Mouse (Mus musculus) neural tube, embryonic 12.5 days (tissue): ENCODE data around the gene Mdp1. TPM values are rescaled to one million over a fixed set of nuclear protein-coding genes. Genes with fewer than 3 reads are reported as not detected.
A peak's percentile ranks its signal among the peaks of the same experiment; 100 is the strongest.

ENCODE experiments used
- ATAC-seq: fragments of 200-750 bp; cut with Nextera tagmentation; 2 replicates; pipeline ENCODE4 v1.8.0; 2017; ENCODE audit warnings: low read depth, mild to moderate bottlenecking, moderate TSS enrichment, moderate library complexity; ENCODE audit not compliant: low FRiP score
- H3K27ac ChIP-seq: fragments of 300-500 bp; sonication (generic); 2 replicates; pipeline ENCODE4 v1.5.1; 2016
- H3K27me3 ChIP-seq: fragments of 300-500 bp; sonication (generic); replicated peaks from 2 replicates; pipeline ENCODE4 v1.6.1; 2016; ENCODE audit warnings: mild to moderate bottlenecking
- H3K36me3 ChIP-seq: fragments of 300-500 bp; sonication (generic); 2 replicates; pipeline ENCODE4 v1.6.1; 2016; ENCODE audit warnings: mild to moderate bottlenecking
- H3K4me1 ChIP-seq: fragments of 300-500 bp; sonication (generic); 2 replicates; pipeline ENCODE4 v1.6.1; 2016
- H3K4me2 ChIP-seq: fragments of 300-500 bp; sonication (generic); replicated peaks from 2 replicates; pipeline ENCODE4 v1.6.1; 2016; ENCODE audit warnings: mild to moderate bottlenecking
- H3K4me3 ChIP-seq: fragments of 300-500 bp; sonication (generic); 2 replicates; pipeline ENCODE4 v1.5.1; 2016
- H3K9ac ChIP-seq: fragments of 300-500 bp; sonication (generic); 2 replicates; pipeline ENCODE4 v1.6.1; 2016; ENCODE audit warnings: mild to moderate bottlenecking
- H3K9me3 ChIP-seq: fragments of 300-500 bp; sonication (generic); 2 replicates; pipeline ENCODE4 v1.6.1; 2016; ENCODE audit warnings: mild to moderate bottlenecking
- WGBS: fragments of 180-500 bp; shearing (Covaris S2); methylation state at CpG from one replicate; pipeline ENCODE4 v1.1.7; 2016; 5-methylcytosine and 5-hydroxymethylcytosine counted together
- polyA plus RNA-seq: library from polyadenylated mRNA; unstranded; fragments of >200 nt; fragmentation: Nextera tagmentation; extraction: Ambion mirVana; gene quantifications from 2 replicates; pipeline ENCODE4 v1.2.1, GENCODE M21; 2016

Mdp1 gene
- polyA plus RNA-seq, 1 experiment from 2014 or later: 71.0 TPM

GRCm38 (mm10) chr14:55671833-55672740 is 11.8 kb upstream of the Mdp1 start, which contains the start of the genes Gmpr2 and Nedd8:
TSS of gene Gmpr2 (plus strand) at chr14:55671941.
TSS of gene Nedd8 (minus strand) at chr14:55672124.
- peak within 1 kb of the TSS; percentile 72; the same call in 1 of the 2 replicates for H3K27ac ChIP-seq
- ATAC-seq: peak; percentile 97
- peak within 1 kb of the TSS; percentile 96 for H3K4me2 ChIP-seq
- peaks cover 15% of the 10 kb centered on the region for H3K4me1 ChIP-seq
- 1% methylated on average over 38 of the region's 38 CpGs for WGBS
- no peaks in the 10 kb centered on the region for H3K9me3 ChIP-seq
- H3K27me3 ChIP-seq: no peaks in the 10 kb centered on the region
- peak within 1 kb of the TSS; percentile 74 for H3K4me3 ChIP-seq
- peak within 1 kb of the TSS; percentile 80 for H3K9ac ChIP-seq
- peaks cover 17% of the 10 kb centered on the region for H3K36me3 ChIP-seq

DNA sequence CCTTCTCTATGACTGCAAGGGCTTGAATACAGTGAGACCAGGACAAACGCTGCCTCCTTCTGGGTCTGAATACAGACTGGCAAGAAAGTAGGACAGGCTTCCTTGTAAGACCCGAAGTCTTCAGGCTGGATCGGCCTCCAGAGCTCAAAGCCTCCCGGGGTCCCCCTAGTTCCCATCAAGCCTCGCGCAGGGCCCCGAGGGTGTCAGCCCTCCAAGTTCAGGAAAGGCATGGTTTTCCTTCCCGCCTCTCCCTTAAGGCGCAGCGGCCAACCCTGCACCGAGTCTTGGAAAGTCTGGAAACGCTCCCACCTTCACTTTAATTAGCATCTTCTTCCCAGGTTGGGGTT is 11.2 kb upstream of the Mdp1 start:
- no peaks in the 10 kb centered on the region for H3K27me3 ChIP-seq
- WGBS: under 1% methylated on average over 12 of the region's 12 CpGs
- ATAC-seq: peak; percentile 61
- peak overlapping the region; percentile 96 for H3K4me2 ChIP-seq
- H3K9ac ChIP-seq: peak overlapping the region; percentile 80
- H3K27ac ChIP-seq: peak overlapping the region; percentile 72; the same call in 1 of the 2 replicates
- H3K36me3 ChIP-seq: peaks cover 14% of the 10 kb centered on the region
- no peaks in the 10 kb centered on the region for H3K9me3 ChIP-seq
- H3K4me3 ChIP-seq: peak overlapping the region; percentile 74
- H3K4me1 ChIP-seq: peaks cover 15% of the 10 kb centered on the region

DNA sequence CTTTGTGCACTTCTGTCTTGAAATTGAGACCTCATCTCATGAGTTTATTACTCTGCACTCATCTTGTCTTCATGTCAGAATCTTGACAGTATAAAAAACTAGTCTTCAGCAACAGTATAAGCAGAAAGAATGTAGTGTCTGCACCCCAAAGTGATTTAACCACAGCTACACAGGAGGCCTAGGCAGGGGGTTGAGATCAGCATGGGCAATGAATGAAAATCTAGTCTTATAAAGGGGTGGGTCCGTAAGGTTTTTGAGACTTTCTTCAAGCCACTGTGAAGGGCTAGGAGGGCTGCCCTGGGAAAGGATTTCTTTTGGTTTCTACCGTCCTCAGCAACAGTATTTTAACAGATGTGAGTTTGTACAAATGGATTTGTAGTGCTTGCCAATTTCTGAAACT is 328 bp upstream of the Mdp1 start:
- H3K9ac ChIP-seq: no peak overlapping the region
- peak overlapping the region; percentile 61 for H3K4me2 ChIP-seq
- ATAC-seq: no peak
- H3K27ac ChIP-seq: no peak overlapping the region
- 51% methylated on average over 2 of the region's 2 CpGs for WGBS
- H3K4me1 ChIP-seq: no peaks in the 10 kb centered on the region; the same call in 1 of the 2 replicates
- peaks cover 28% of the 10 kb centered on the region for H3K36me3 ChIP-seq
- H3K9me3 ChIP-seq: no peaks in the 10 kb centered on the region
- H3K27me3 ChIP-seq: no peaks in the 10 kb centered on the region
- no peak overlapping the region for H3K4me3 ChIP-seq

DNA sequence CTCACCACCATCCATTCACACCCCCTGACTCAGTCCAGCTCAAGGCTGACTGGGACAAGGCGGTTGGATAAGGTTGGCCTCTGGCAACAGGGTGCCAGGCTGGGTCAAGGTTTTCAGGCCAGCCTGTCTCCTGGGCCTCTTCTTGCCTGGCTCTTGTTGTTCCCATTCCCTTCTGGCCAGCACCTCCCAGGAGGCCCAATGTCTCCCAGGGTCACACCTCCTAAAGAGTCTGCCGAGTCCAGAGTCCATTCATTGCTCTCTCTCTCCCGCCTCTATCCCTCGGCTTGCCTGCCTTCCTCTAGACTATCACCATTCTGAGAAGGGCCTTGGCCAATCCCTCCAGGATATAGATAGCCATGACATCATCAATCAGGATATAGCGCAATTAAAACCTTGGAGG is 2.3 kb downstream of the Mdp1 start:
- H3K9ac ChIP-seq: no peak overlapping the region
- no peak overlapping the region for H3K4me2 ChIP-seq
- peaks cover 18% of the 10 kb centered on the region for H3K36me3 ChIP-seq
- H3K27me3 ChIP-seq: no peaks in the 10 kb centered on the region
- no peak for ATAC-seq
- H3K4me1 ChIP-seq: no peaks in the 10 kb centered on the region; the same call in 1 of the 2 replicates
- WGBS: 92% methylated on average over 5 of the region's 5 CpGs
- H3K27ac ChIP-seq: no peak overlapping the region
- no peak overlapping the region for H3K4me3 ChIP-seq
- no peaks in the 10 kb centered on the region for H3K9me3 ChIP-seq

DNA sequence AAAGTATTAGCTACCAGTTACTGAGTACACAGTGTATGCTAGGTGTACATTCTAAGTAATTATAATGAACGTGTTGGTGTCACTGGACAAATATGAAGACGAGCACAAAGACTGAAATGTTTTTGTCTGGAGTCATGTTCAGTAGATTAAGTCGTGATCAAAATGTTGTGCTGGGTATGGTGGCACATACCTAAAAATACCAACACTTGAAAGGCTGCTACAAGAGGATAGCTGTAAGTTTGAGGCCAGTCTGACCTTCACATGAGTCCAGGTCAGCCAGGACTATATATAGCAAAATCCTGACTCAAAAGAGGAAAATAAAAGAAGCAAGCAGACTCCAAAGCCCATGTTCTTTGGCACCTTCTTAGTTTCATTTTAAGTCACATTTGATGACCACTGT is 3.4 kb downstream of the Mdp1 start:
- 90% methylated on average over 3 of the region's 3 CpGs for WGBS
- Histone ChIP-seq H3K9ac (no peak overlapping the region), H3K4me2 (no peak overlapping the region), H3K4me1 (no peaks in the 10 kb centered on the region; the same call in 1 of the 2 replicates), H3K4me3 (no peak overlapping the region), H3K27ac (no peak overlapping the region), H3K36me3 (peaks cover 13% of the 10 kb centered on the region), H3K9me3 (no peaks in the 10 kb centered on the region), H3K27me3 (no peaks in the 10 kb centered on the region)
- no peak for ATAC-seq

DNA sequence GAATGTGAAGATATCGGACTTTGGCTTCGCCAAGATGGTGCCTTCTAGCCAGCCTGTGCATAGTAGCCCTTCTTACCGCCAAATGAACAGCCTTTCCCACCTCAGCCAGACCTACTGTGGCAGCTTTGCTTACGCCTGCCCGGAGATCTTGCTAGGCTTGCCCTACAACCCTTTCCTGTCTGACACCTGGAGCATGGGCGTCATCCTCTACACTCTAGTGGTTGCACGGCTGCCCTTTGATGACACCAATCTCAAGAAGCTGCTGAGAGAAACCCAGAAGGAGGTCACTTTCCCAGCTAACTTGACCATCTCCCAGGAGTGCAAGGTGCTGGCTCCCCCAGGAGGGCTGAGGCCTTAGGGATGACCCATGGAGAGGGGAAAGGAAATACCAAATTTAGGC is 8.8 kb downstream of the Mdp1 start:
- H3K9ac ChIP-seq: no peak overlapping the region
- 0 out of 2 replicates have a peak, but pooled peaks cover 3% of the 10 kb centered on the region for H3K36me3 ChIP-seq
- H3K4me2 ChIP-seq: no peak overlapping the region
- no peaks in the 10 kb centered on the region for H3K4me1 ChIP-seq
- no peaks in the 10 kb centered on the region for H3K9me3 ChIP-seq
- H3K27ac ChIP-seq: no peak overlapping the region
- no peaks in the 10 kb centered on the region for H3K27me3 ChIP-seq
- H3K4me3 ChIP-seq: no peak overlapping the region
- WGBS: 90% methylated on average over 7 of the region's 7 CpGs
- no peak for ATAC-seq

DNA sequence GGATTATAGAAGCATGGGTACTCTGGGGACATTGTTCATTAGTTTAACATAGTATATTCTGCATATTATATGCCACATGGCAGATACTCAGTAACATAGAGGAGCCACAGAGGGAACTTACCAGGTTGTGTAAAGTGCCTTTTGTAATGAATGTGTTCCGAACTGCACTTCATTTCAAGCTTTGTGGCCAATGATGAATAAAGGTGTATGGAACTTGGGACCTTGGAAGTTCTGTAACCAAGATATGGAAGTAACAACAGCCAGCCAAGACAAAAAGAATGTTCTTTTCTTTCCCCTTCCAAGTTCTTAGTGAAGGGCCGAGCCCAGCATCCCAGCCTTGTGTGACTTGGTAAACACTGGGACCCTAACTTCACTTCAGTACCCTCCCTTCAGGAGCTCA is 10.4 kb downstream of the Mdp1 start, which contains the start of gene Tssk4:
Gene Tssk4, plus strand, starts transcription at position 301 of the 400 bp plus-strand sequence.
- H3K9me3 ChIP-seq: no peaks in the 10 kb centered on the region
- ATAC-seq: no peak
- H3K4me3 ChIP-seq: no peak within 1 kb of the TSS
- no peaks in the 10 kb centered on the region for H3K27me3 ChIP-seq
- no peak within 1 kb of the TSS for H3K4me2 ChIP-seq
- H3K36me3 ChIP-seq: 0 out of 2 replicates have a peak, but pooled peaks cover 9% of the 10 kb centered on the region
- H3K9ac ChIP-seq: no peak within 1 kb of the TSS
- H3K4me1 ChIP-seq: peaks cover 4% of the 10 kb centered on the region; the same call in 1 of the 2 replicates
- 88% methylated on average over 2 of the region's 2 CpGs for WGBS
- H3K27ac ChIP-seq: no peak within 1 kb of the TSS

GRCm38 (mm10) chr14:55644261-55644888 is 15.9 kb downstream of the Mdp1 start:
- Histone ChIP-seq H3K27ac (no peak overlapping the region), H3K4me3 (peak overlapping the region; percentile 83)
- 34% methylated on average over 17 of the region's 17 CpGs for WGBS

GRCm38 (mm10) chr14:55643060-55643907 is 17.0 kb downstream of the Mdp1 start, which contains the start of gene Tm9sf1:
TSS of gene Tm9sf1 (minus strand) at chr14:55643806.
- peak; percentile 88 for ATAC-seq
- Histone ChIP-seq H3K27me3 (no peaks in the 10 kb centered on the region), H3K4me1 (peaks cover 21% of the 10 kb centered on the region), H3K36me3 (peaks cover 39% of the 10 kb centered on the region), H3K4me2 (peak within 1 kb of the TSS; percentile 87), H3K9me3 (no peaks in the 10 kb centered on the region), H3K9ac (peak within 1 kb of the TSS; percentile 89), H3K27ac (peak within 1 kb of the TSS; percentile 67), H3K4me3 (peak within 1 kb of the TSS; percentile 83)
- under 1% methylated on average over 89 of the region's 89 CpGs for WGBS

More at GRCm38 (mm10) chr14:55644261-55644888, 15.9 kb downstream of the Mdp1 start:
- Histone ChIP-seq H3K27me3 (no peaks in the 10 kb centered on the region), H3K4me1 (peaks cover 21% of the 10 kb centered on the region), H3K9ac (peak overlapping the region; percentile 89), H3K36me3 (peaks cover 31% of the 10 kb centered on the region), H3K9me3 (no peaks in the 10 kb centered on the region), H3K4me2 (peak overlapping the region; percentile 87)
- no peak for ATAC-seq

DNA sequence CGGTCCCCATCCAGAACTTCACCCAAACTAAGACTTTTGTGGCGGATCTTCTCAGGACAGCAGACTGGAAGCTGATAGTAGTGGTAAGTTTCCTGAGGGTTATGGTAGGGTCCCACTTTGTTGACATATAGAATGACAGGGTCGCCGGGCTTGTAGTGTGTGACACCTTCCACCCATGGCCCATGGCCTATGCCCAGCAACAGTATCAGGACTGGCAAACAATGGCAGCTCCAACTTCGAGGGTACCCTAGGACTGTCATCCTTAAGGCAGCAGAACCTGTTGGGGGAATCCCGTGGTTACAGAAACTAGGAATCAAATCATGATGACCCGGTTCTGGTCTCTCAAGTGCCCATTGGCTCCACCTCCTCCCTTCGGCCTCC is 17.6 kb downstream of the Mdp1 start:
- ATAC-seq: peak; percentile 30; the same call in 1 of the 2 replicates
- H3K27me3 ChIP-seq: no peaks in the 10 kb centered on the region
- peak overlapping the region; percentile 87 for H3K4me2 ChIP-seq
- H3K27ac ChIP-seq: peak overlapping the region; percentile 67
- H3K9ac ChIP-seq: peak overlapping the region; percentile 89
- H3K4me3 ChIP-seq: peak overlapping the region; percentile 83
- H3K36me3 ChIP-seq: peaks cover 46% of the 10 kb centered on the region
- 27% methylated on average over 8 of the region's 8 CpGs for WGBS
- no peaks in the 10 kb centered on the region for H3K9me3 ChIP-seq
- H3K4me1 ChIP-seq: peaks cover 21% of the 10 kb centered on the region

- WGBS: 95% methylated on average over 13 of the region's 13 CpGs
- no peak for ATAC-seq
These were observed 19.0 kb downstream of the Mdp1 start for GRCm38 (mm10) chr14:55641291-55641690.

More at GRCm38 (mm10) chr14:55641291-55641690, 19.0 kb downstream of the Mdp1 start:
- H3K27ac ChIP-seq: no peak overlapping the region
- no peaks in the 10 kb centered on the region for H3K27me3 ChIP-seq
- H3K36me3 ChIP-seq: peaks cover 47% of the 10 kb centered on the region
- no peak overlapping the region for H3K4me3 ChIP-seq
- no peak overlapping the region for H3K4me2 ChIP-seq
- H3K9ac ChIP-seq: no peak overlapping the region
- H3K4me1 ChIP-seq: peaks cover 23% of the 10 kb centered on the region
- H3K9me3 ChIP-seq: no peaks in the 10 kb centered on the region
